Comparison of ENCODE assay signal across 14 mouse cellular contexts in genomic region chr4:125587577-125587976, GRCm38 (mm10).
A peak's percentile ranks its signal among the peaks of the same experiment; 100 is the strongest.
DNase-seq lines count a peak whose midpoint lies in the region; ATAC-seq and TF ChIP-seq lines count a peak whose summit lies in the region.
"Had no signal": no experiment of that assay in that cellular context is flagged by ENCODE, and none has a peak within 500 bp of the region (broad histone marks: within the 10 kb centered on the region; RNA-seq: fewer than 3 reads in every experiment).

No protein-coding gene starts in this region.

- peaks cover 22% of the 10 kb centered on the region for H3K27me3 ChIP-seq in limb, embryonic 11.5 days (ENCODE audit: control insufficient read depth, insufficient read depth, low read length)
- peaks cover 74% of the 10 kb centered on the region for H3K27me3 ChIP-seq in limb, embryonic 10.5 days (ENCODE audit: low read depth, poor library complexity, severe bottlenecking)
- peaks cover 3% of the 10 kb centered on the region; the same call in 1 of the 2 replicates for H3K27me3 ChIP-seq in forebrain, postnatal 0 days (ENCODE audit: insufficient read depth, low read length)
- no peaks in the 10 kb centered on the region; the same call in 1 of the 2 replicates for H3K27me3 ChIP-seq in liver, embryonic 16.5 days (ENCODE audit: control insufficient read depth, insufficient read depth, low read depth, low read length)
- no peaks in the 10 kb centered on the region for H3K27me3 ChIP-seq in stomach, embryonic 16.5 days (ENCODE audit: control insufficient read depth, insufficient read depth, low read length)
- no peaks in the 10 kb centered on the region; the same call in 1 of the 2 replicates for H3K27me3 ChIP-seq in cerebellum, adult 2 months (ENCODE audit: control insufficient read depth, insufficient read depth, low read length)

- TF ChIP-seq CTCF in forebrain, postnatal 0 days (IDR thresholded peaks at IDR 0.05; ENCODE audit: low read depth), result no peak
- TF ChIP-seq CTCF in cerebellum, adult 2 months (IDR thresholded peaks at IDR 0.05; ENCODE audit: borderline replicate concordance, insufficient read depth, low read depth, low read length), result no peak

- no peaks in the 10 kb centered on the region for H3K9me3 ChIP-seq in limb, embryonic 11.5 days (ENCODE audit: control insufficient read depth, low read length)
- no peaks in the 10 kb centered on the region for H3K9me3 ChIP-seq in limb, embryonic 10.5 days (replicated peaks)
- no peaks in the 10 kb centered on the region for H3K9me3 ChIP-seq in forebrain, postnatal 0 days (ENCODE audit: low read length)
- no peaks in the 10 kb centered on the region for H3K9me3 ChIP-seq in liver, embryonic 16.5 days (replicated peaks; ENCODE audit: control insufficient read depth, low read length)
- H3K9me3 ChIP-seq in stomach, embryonic 16.5 days (replicated peaks; ENCODE audit: control insufficient read depth, low read length), result no peaks in the 10 kb centered on the region
- H3K9me3 ChIP-seq: limb, embryonic 15.5 days had no signal

- H3K4me1 ChIP-seq in limb, embryonic 11.5 days (ENCODE audit: control insufficient read depth, insufficient read depth, low read length), result peaks cover 11% of the 10 kb centered on the region
- H3K4me1 ChIP-seq in limb, embryonic 10.5 days, result peaks cover 39% of the 10 kb centered on the region
- peaks cover 13% of the 10 kb centered on the region for H3K4me1 ChIP-seq in forebrain, postnatal 0 days (ENCODE audit: insufficient read depth)
- no peaks in the 10 kb centered on the region for H3K4me1 ChIP-seq in liver, embryonic 16.5 days (ENCODE audit: control insufficient read depth, low read depth, low read length)
- peaks cover 5% of the 10 kb centered on the region; the same call in 1 of the 2 replicates for H3K4me1 ChIP-seq in stomach, embryonic 16.5 days (ENCODE audit: control insufficient read depth, insufficient read depth, low read length)
- no peaks in the 10 kb centered on the region for H3K4me1 ChIP-seq in cerebellum, adult 2 months (ENCODE audit: control insufficient read depth, insufficient read depth, low read length)

- no peaks in the 10 kb centered on the region for H3K36me3 ChIP-seq in limb, embryonic 11.5 days (ENCODE audit: control insufficient read depth, insufficient read depth, low read length)
- no peaks in the 10 kb centered on the region for H3K36me3 ChIP-seq in limb, embryonic 10.5 days
- no peaks in the 10 kb centered on the region for H3K36me3 ChIP-seq in forebrain, postnatal 0 days (ENCODE audit: insufficient read depth)
- no peaks in the 10 kb centered on the region for H3K36me3 ChIP-seq in liver, embryonic 16.5 days (ENCODE audit: control insufficient read depth, insufficient read depth)
- no peaks in the 10 kb centered on the region for H3K36me3 ChIP-seq in stomach, embryonic 16.5 days (ENCODE audit: control insufficient read depth, insufficient read depth, low read length)
- H3K36me3 ChIP-seq: limb, embryonic 15.5 days had no signal

- no peak overlapping the region for H3K4me3 ChIP-seq in limb, embryonic 11.5 days (ENCODE audit: low read depth, low read length)
- no peak overlapping the region for H3K4me3 ChIP-seq in limb, embryonic 10.5 days
- no peak overlapping the region for H3K4me3 ChIP-seq in forebrain, postnatal 0 days (ENCODE audit: low read depth, low read length)
- H3K4me3 ChIP-seq in liver, embryonic 16.5 days (ENCODE audit: low read depth, low read length), result no peak overlapping the region
- peak overlapping the region; percentile 6; the same call in 1 of the 2 replicates for H3K4me3 ChIP-seq in stomach, embryonic 16.5 days (replicated peaks; ENCODE audit: low read length)
- H3K4me3 ChIP-seq in cerebellum, adult 2 months (replicated peaks; ENCODE audit: insufficient read depth, low read depth, low read length), result no peak overlapping the region
- H3K4me3 ChIP-seq: limb, embryonic 15.5 days had no signal

- DNase-seq in limb, embryonic 11.5 days (ENCODE audit: low spot score), result no peak
- DNase-seq in limb, embryonic 10.5 days (ENCODE audit: low spot score), result no peak
- no peak for DNase-seq in forebrain, postnatal 0 days
- DNase-seq in kidney, postnatal 36 days, result no peak
- DNase-seq in cerebellum, adult 2 months, result no peak
- DNase-seq: adrenal gland, adult 2 months; cerebellum, postnatal 10 days; heart, postnatal 4 days; lung, postnatal 4 days; right cerebral cortex, postnatal 4 days; thymus, postnatal 36 days had no signal

- no peak for ATAC-seq in limb, embryonic 11.5 days (ENCODE audit: insufficient number of reproducible peaks, low FRiP score, low TSS enrichment, low read depth)
- ATAC-seq in forebrain, postnatal 0 days, result no peak
- no peak for ATAC-seq in liver, embryonic 16.5 days (ENCODE audit: low read depth)
- no peak for ATAC-seq in stomach, embryonic 16.5 days (ENCODE audit: insufficient read depth, low FRiP score)

- no peak for TF ChIP-seq POLR2A in cerebellum, adult 2 months (IDR thresholded peaks at IDR 0.05; ENCODE audit: borderline replicate concordance, insufficient read depth, low read length)

- WGBS in limb, embryonic 11.5 days, result 24% methylated on average over 12 of the region's 12 CpGs
- WGBS in limb, embryonic 10.5 days, result 31% methylated on average over 12 of the region's 12 CpGs
- 7% methylated on average over 12 of the region's 12 CpGs for WGBS in forebrain, postnatal 0 days
- WGBS in liver, embryonic 16.5 days (ENCODE audit: insufficient replicate concordance), result 24% methylated on average over 12 of the region's 12 CpGs
- 11% methylated on average over 12 of the region's 12 CpGs for WGBS in stomach, embryonic 16.5 days
- WGBS in cerebellum, adult 2 months, result 54% methylated on average over 12 of the region's 12 CpGs

- no peak overlapping the region for H3K27ac ChIP-seq in limb, embryonic 11.5 days (replicated peaks; ENCODE audit: low read depth, low read length)
- H3K27ac ChIP-seq in limb, embryonic 10.5 days, result no peak overlapping the region
- no peak overlapping the region for H3K27ac ChIP-seq in forebrain, postnatal 0 days (ENCODE audit: low read depth, low read length)
- H3K27ac ChIP-seq in liver, embryonic 16.5 days (ENCODE audit: low read length), result no peak overlapping the region
- H3K27ac ChIP-seq in stomach, embryonic 16.5 days (ENCODE audit: low read length), result no peak overlapping the region
- H3K27ac ChIP-seq in cerebellum, adult 2 months (ENCODE audit: insufficient read depth, low read length), result no peak overlapping the region
- H3K27ac ChIP-seq: limb, embryonic 15.5 days had no signal

- H3K4me2 ChIP-seq in limb, embryonic 11.5 days (ENCODE audit: low read depth, severe bottlenecking), result 0 out of 2 replicates have a peak overlapping the region, but pooled peaks have one; percentile 4
- peak overlapping the region; percentile 17; the same call in 1 of the 2 replicates for H3K4me2 ChIP-seq in forebrain, postnatal 0 days (ENCODE audit: low read depth)
- H3K4me2 ChIP-seq in liver, embryonic 16.5 days (ENCODE audit: low read depth, low read length), result 0 out of 2 replicates have a peak overlapping the region, but pooled peaks have one; percentile 28
- peak overlapping the region; percentile 34 for H3K4me2 ChIP-seq in stomach, embryonic 16.5 days (ENCODE audit: low read depth, low read length)
- H3K4me2 ChIP-seq: limb, embryonic 15.5 days had no signal

- H3K9ac ChIP-seq in limb, embryonic 11.5 days (ENCODE audit: low read length), result no peak overlapping the region
- no peak overlapping the region for H3K9ac ChIP-seq in forebrain, postnatal 0 days
- H3K9ac ChIP-seq in liver, embryonic 16.5 days (ENCODE audit: low read depth, low read length), result no peak overlapping the region
- no peak overlapping the region for H3K9ac ChIP-seq in stomach, embryonic 16.5 days (ENCODE audit: low read length)
- H3K9ac ChIP-seq: limb, embryonic 15.5 days had no signal
